Mouse (Mus musculus): ENCODE results near the gene Col11a1. TPM values are rescaled to one million over a fixed set of nuclear protein-coding genes. Genes with fewer than 3 reads are reported as not detected.

Col11a1 gene
- polyA plus RNA-seq, 1 experiment from 2014 or later = not detected

DNA sequence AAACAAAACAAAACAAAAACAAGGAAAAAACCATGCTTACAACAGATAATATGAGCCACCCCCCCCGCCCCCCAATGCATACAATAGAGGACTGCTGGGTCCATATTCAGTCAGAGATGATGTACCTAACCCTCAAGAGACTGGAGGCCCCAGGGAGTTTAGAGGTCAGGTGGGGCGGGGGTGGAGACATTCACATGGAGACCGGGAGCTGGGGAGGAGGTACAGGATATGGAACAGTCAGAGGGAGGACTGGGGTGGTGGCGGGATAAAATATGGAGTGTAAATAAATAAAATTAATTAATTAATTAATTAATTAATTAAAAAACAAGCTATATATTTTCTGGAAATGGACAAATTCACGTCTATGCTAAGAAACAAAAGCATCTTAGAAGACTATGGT, 185.8 kb downstream of the Col11a1 start:
- no peak overlapping the region for H3K27ac ChIP-seq
- H3K4me3 ChIP-seq (ENCODE audit: inconsistent target) = no peak overlapping the region
- H3K36me3 ChIP-seq (ENCODE audit: inconsistent target) = no peaks in the 10 kb centered on the region
- WGBS (ENCODE audit: missing documents) = 78% methylated on average over 4 of the region's 5 CpGs
- no peaks in the 10 kb centered on the region for H3K79me2 ChIP-seq (ENCODE audit: inconsistent target)

DNA sequence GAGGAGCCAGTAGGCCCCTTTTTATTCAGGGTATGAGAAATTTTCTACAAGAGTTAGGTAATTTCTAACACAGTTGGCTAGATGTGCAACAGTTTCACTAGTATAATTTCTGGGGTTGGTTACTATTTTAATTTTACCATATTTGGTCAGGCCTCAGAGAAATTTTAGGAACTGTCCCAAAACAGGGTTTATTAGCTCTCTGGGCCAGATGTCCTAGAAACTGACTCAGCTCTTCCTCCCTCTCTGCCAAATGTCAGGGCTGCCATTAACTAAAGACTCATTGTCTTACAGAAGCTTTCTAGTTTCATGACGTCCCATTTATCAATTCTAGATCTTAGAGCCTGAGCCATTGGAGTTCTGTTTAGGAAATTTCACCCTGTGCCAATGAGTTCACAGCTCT, 199.2 kb downstream of the Col11a1 start:
- H3K79me2 ChIP-seq (ENCODE audit: inconsistent target) = no peaks in the 10 kb centered on the region
- H3K4me3 ChIP-seq (ENCODE audit: inconsistent target) = no peak overlapping the region
- no peak overlapping the region for H3K27ac ChIP-seq
- 79% methylated on average over 1 of the region's 1 CpGs for WGBS (ENCODE audit: missing documents)
- H3K36me3 ChIP-seq (ENCODE audit: inconsistent target) = no peaks in the 10 kb centered on the region
